Mouse (Mus musculus): ENCODE measurements around the gene Tpr.

- TF ChIP-seq CTCF (IDR thresholded peaks at IDR 0.05; ENCODE audit: control insufficient read depth, insufficient read depth, insufficient replicate concordance, low read depth, low read length) (no peak), POLR2A (IDR thresholded peaks at IDR 0.05; ENCODE audit: control insufficient read depth, low read depth, low read length) (no peak)
Observed at GRCm38 (mm10) chr1:150441731-150442130, 49.1 kb downstream of the Tpr start.
